Mouse (Mus musculus) hematopoietic stem cell, adult 5-6 weeks (primary cell): ENCODE measurements around the gene Atp1a1. TPM values are rescaled to one million over a fixed set of nuclear protein-coding genes. Genes with fewer than 3 reads are reported as not detected.

Experiments used
- ATAC-seq, 2 experiments: fragments of 125-278 bp in 1 of 2; replicated peaks in 1 of 2; 2 replicates each; pipeline ENCODE4 v1.8.0; 2016 to 2017; ENCODE audit warnings: inconsistent platforms in 2 of 2, mild to moderate bottlenecking in 2 of 2, moderate number of reproducible peaks in 2 of 2, low read depth in 1 of 2, moderate TSS enrichment in 1 of 2; ENCODE audit not compliant: low FRiP score in 2 of 2, poor library complexity in 2 of 2, severe bottlenecking in 2 of 2, insufficient read depth in 1 of 2, low TSS enrichment in 1 of 2
- total RNA-seq: library from RNA; stranded (forward); fragments of 172-1452, 232-1000 nt; gene quantifications from 2 replicates; pipeline ENCODE4 v1.2.3, GENCODE M21; 2017

The Atp1a1 gene
- total RNA-seq: 143 and 168 TPM in 2 replicates

GRCm38 (mm10) chr3:101604550-101605223 is at the start of gene Atp1a1:
TSS of gene Atp1a1 (minus strand) at chr3:101604684.
- peak; percentile 83 to 96 for ATAC-seq

DNA sequence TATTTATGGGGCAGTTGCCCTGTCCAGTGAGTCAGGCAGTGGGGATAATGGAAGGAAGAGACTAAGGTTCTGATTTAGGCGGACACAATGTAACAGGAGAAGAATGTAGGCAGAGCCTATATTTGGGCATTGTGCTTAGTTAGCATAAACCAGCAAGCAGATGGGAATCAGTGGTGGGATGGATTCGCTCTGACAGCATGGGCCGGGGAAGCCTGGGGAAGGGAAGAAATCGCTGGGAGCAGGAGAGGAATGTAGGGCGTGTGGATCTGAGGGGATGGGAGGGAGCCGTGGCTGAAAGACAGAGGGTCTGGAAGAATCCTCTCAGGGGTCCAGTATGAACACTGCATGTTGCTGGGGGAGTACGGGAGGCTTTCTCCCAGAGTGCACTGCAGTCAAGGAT is 49.0 kb upstream of the Atp1a1 start:
- ATAC-seq: no peak

GRCm38 (mm10) chr3:101652967-101653366 is 48.5 kb upstream of the Atp1a1 start:
- no peak for ATAC-seq

GRCm38 (mm10) chr3:101650328-101650727 is 45.8 kb upstream of the Atp1a1 start:
- peak in 1 of 2 experiments; percentile 19; a peak in 2 of 4 replicates for ATAC-seq

DNA sequence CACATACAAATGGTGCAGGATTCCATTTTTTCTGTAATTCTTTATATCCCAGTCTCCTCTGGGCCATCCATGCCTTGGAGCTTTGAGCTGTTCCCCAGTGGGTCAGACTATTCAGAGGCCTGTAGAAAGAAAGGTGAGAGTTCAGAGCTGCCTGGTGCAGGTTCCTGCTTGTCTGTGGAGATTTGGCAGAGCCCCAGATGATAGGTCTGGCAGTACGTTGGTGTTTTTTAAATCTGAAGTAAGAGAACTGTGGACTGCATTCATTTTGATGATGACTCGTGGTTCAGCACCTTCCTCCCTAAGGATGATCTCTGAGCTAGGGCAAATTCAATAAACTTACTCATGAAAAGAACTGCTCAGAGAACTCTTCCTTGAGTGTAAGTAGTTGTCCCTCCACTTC is 44.8 kb upstream of the Atp1a1 start:
- no peak for ATAC-seq

DNA sequence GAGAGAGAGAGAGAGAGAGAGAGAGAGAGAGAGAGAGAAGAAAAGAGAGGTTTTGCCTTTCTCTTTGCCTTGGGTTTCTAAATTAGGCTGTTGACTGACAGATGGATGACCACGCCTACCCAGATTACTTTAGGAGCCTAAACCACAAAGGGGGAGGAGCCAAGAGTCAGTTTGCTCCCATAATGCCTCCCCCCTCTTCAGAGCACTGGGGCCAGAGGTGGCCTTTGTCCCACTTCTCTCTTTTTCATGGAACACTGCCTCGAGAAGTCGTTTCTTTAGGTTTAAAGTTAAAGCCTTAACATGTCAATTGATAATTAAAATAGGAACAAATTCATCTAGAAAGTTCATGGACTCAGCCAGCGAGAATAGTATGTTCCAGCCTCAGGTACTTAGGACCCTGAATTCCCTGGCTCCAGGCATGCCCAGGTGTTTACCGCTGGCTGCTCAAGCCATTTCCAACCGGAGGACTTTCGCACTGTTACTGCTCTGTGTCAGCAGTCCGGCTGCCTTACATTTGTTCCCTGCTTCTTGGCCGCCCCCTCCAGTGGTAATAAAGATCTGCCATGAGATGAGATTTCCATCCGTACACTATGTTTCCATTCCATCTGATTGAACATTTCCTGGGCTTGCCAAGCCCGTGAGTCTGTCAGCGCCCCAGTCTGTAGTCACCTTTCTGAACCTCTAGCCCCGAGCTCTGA is 43.8 kb upstream of the Atp1a1 start:
- ATAC-seq: peak; percentile 80

DNA sequence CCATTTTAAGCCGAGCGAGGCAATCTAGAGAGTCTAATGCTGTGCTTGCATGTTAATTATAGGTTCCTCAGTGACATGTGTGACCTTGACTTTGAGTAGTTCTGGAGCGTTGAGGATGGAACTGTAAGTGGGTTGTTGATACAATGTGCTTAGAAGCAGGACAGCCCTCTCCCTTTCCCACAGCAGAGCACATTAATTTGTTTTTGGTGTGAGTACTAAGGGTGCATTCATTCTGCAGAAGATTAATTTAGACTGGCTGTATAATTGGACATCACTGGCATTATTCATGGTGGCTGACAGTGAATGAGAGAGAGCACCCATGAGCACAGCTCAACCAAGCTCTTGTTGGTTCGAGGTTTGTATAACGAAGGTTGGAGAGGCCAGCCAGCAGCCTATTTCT is 42.3 kb upstream of the Atp1a1 start:
- no peak for ATAC-seq

DNA sequence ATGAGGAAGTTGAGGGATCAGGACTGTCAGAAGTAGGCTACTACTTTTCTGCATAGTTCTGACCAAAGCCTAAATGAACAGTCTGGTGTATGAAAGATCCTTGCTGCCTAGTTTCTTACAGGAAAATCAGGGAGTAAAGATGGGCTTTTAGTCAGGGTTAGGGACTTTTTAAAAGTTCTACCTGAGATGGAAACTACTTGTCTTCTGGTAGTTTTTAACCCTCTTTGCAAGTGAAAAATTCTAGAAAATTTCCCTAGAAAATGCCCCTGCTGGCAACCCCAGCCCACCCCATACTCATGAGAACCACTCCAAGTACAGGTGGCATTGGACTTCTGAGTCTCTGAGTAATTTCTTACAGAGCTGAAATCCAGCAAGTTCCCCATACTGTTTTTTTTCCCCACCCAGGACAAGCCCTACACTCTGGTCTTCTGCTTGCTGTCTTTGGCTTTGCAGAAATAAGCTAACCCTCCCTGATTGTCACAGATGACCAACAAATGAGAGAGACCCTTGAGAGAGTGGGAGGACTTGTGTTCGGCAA is 41.2 kb upstream of the Atp1a1 start:
- no peak for ATAC-seq

DNA sequence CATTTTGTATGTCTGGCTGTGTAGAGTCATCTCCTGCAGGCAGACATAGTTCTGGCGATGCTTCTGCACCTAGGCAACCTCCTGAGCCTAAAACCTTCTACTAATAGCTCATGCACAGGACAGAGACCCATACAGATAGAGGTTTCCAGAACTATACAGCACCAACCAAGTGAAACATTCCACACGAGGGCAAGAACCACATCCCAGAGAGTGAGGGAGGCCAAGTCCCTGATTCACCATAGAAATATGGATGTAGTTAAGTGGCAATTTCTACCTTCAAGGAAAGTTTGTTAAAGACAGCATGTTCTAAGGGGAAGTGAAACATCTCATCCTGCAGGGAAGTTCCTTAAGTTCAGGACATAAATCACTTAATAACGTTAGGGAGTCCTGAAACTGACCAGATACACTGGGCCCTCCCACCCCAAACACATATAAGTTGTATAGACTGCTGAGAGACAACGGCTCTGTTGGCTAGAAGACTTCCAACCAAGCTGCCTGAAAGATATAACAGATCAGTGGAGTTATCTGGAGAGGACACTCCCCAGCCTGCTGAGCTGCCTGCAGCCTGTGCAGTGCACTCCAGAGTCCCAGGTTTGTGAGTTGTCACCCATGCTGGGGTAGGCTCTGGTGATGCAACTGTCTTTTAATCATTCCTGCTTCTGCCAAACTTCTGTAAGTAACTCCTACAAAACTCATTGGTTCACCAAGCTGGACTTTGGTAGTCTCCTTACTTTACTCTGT is 39.7 kb upstream of the Atp1a1 start:
- ATAC-seq: no peak

DNA sequence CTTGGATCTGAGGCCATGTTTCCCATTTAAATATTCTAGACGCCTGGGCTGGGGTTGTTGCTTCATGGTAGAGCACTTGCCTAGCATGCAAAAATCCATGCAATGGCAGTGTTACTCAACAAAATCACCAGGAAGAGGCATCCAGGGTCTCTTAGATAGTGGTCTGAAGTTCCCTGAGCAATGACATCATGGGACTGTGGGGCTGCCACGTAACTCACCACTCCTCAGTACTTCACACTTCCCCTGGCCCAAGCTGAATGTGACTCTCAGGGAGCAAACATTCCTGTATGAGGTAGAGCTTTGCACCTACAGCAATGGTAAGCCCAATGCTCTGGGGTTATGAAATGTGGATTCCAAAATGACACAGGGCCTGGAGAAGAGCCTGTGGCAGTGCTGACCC is 38.8 kb upstream of the Atp1a1 start:
- no peak for ATAC-seq

DNA sequence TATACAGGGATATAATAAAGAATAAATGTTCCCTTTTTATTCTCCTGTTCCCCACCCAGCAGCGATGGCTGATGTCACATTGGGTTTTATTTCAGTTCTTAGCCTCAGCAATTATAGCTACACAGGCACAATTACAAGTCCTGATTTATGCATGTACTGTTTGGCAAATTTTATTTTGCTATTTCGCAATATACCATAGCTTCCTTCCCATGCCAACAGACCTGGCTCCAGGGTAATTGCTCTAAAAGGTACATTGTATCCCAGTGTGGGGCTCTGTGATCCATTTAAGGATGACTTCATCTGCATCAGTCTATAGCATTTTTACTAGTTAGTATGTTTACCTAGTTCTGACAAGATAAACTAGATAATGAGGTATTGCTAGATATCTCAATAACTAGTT is 33.7 kb upstream of the Atp1a1 start:
- ATAC-seq: no peak

DNA sequence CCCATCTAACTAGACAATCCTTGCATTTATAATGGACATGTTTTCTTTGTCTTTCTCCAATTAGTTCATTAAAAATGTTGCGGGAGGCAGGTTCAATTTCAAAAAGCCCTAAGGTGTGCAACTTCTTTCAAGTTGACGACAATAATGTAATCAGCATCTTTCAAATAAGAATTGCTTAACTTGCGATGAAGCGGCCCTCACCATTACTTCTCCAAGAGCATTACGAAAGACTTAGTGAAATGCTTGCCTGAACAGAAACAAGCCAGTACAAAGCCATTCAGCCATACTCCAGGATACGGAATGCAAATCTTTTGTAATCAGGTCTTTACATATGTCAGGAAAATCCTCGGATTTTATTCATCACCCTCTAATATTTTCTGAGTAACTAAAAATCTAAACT is 32.0 kb upstream of the Atp1a1 start:
- ATAC-seq: no peak

GRCm38 (mm10) chr3:101636086-101636485 is 31.6 kb upstream of the Atp1a1 start:
- no peak for ATAC-seq

DNA sequence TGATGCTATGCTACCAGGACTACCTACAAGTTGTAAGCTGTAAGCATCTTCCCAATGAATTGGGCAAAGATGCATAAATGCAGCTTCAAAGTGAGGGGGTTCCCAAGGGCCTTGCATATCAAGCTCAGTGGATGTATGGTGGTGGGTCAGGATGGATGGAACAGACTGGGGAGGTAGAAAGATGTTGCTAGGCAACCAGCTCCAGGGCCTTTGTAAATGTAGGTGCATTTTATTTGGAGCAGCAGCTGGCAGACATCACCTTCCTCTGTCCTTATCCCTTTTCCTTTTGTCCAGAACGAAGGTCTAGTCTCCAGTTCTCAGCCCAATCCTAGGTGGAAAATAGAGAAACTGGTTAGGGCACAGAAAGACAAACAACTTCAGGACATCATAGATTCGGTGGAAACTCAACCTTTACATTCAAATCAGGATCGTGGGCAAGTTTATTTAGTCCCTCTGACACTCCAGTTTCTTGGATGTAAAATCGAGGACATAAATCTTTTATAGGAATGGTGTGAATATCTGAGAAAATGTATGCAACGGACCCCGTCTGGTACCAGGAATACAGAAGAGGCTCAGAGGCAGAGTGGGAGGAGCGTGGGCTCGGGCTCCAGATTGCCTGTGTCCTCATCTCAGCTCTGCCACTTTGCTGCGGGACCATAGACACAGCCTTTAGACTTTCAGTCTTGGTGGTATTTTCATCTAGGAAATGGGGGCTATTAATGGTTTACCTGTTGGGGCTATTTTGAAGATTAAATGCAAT is 29.8 kb upstream of the Atp1a1 start:
- ATAC-seq: no peak

DNA sequence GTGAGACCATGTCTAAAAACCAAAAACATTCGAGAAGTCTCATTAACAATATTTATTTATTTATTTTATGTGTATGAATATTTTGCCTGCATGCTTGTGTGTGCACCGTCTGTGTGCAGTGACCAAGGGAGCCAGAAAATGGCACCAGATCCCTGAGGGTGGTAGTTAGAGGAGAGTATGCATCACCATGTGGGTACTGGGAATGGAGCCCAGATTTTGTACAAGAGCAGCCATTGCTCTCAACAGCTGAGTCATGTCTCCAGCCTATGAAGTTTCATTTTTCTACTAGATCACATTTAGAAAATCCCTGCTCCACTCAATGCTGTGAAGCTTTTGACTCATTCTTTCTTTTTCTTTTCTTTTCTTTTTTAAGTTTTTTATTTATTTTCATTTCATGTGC is 23.8 kb upstream of the Atp1a1 start:
- no peak for ATAC-seq

DNA sequence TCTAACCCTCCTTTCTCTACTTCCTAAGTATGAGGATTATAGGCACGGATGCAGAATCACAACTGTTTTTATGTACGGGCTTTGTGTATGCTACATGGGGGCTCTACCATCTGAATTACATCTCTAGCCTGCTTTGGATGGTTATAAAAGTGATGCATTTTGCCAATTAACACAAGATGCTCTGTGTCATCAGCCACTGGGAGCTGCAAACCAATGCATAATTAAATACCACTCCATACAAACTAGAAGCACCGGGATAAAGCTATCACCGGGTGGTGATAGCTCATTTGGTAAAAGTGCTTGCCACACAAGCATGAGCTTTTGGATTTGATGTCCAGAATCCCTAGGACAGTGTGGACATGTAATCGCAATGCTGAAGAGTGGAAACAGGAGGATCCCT is 19.8 kb upstream of the Atp1a1 start:
- no peak for ATAC-seq

- no peak for ATAC-seq
These were observed 14.5 kb upstream of the Atp1a1 start for GRCm38 (mm10) chr3:101619017-101619416.
